Mouse (Mus musculus) kidney, adult 10 weeks (tissue): ENCODE measurements around the gene Olfr1564. TPM values are rescaled to one million over a fixed set of nuclear protein-coding genes. Genes with fewer than 3 reads are reported as not detected.

ENCODE experiments used
- polyA plus RNA-seq: library from polyadenylated mRNA; stranded (reverse); fragments of 350-450 nt; fragmentation: Illumina TruSeq; extraction: RNeasy Lipid Tissue Mini Kit (QIAGEN cat#74804); gene quantifications from one replicate; pipeline ENCODE4 v1.2.3, GENCODE M21; 2014; ENCODE audit warnings: low read depth, low replicate concordance

Olfr1564 gene
- not detected for polyA plus RNA-seq

DNA sequence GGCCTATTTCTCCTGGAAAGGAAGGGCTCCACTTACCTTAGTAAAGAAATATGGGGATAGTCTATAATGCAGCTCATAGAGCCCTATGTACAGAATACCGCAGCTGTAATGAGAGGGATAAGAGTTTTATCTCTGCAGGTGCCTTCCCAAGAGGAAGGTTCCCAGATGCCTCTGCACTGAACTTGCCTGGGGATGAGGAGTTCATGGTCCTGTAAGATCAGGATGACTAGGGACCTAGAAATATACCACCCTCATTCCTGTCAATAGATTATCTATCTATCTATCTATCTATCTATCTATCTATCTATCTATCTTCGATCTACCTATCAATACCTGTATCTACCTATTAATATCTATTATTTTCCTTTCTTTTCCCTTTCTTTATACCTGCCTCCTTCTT, at the start of gene Olfr1564:
TSS of gene Olfr1564 (minus strand) at position 101 of the 400 bp plus-strand sequence.

DNA sequence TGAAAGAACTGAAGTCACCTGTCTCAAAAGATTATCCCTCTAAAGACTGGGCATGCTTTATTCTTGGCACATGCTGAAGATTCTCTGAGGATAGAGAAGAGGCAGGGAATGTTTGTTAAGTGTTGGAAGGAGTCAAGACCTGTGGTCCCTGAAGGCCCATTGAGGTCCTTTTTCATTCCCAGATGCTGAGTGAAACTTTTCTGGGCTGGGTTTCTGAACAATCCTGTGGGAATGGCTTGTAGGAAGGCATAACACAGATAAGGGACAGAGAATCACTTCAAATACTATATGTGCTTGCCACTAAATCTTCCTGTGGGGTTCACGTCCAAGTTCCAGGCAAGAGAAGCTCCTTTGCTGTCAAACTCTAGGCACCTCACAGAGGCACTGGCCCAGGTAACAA, 42.9 kb upstream of the Olfr1564 start, which contains the start of gene Olfr63:
TSS of gene Olfr63 (plus strand) at position 301 of the 400 bp plus-strand sequence.

DNA sequence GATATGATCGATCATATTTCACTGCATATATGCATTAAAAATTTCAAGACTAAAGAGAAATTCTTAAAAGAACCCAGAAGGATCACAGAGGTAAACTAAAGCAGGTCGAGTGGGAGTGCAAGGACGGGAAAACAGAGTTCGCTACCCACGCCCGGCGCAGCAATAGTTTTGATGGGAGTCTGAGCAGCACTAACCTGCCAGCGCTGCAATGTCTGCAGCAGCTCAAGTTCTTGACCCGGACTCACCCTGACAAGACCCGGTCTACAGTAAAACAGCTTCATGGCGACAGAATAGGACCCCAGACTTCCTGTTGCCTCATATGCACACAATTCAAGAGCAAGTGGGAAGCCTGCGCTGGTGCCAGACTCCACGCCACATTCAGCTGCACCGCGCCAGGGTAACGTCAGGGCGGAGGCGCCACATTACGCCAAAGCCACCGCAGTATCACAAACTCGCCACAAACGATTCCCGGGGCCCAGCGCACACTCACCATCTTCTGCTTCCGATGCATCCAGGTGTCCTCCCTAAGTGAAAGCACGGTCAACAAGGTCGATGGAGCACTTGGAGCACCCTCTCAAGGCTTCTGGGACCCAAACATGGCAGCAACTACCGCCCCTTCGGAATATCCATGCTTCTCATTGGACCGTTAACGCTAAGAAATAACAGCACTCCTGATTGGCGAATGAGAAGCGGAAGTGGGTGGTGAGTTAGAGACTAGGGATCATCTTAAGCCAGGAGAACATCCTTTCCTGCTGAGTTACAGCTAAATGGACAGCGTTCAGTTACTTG, 33.2 kb upstream of the Olfr1564 start, which contains the start of gene Zfp955a:
TSS of gene Zfp955a (minus strand) at position 616 of the 789 bp plus-strand sequence.

DNA sequence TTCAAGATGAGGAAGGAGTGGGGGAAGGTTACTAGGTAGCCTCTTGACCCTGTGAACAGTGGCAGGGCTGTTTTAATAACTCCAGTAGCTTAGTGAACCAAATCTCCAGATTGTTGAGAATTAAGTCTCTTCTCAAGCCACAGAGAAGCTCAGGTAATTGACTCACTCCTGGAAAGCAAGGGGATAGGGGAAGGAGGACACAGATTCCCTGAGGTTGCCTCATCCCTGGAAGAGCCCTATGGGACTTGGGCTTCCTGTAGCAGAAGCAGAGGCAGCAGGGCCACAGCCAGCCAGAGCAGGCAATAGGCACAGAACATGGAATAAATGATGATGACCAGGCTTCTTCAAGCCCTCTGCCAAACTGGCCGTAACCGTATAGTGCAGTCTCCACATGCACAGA, 30.5 kb downstream of the Olfr1564 start, which contains the start of gene Olfr239:
TSS of gene Olfr239 (plus strand) at position 301 of the 400 bp plus-strand sequence.

DNA sequence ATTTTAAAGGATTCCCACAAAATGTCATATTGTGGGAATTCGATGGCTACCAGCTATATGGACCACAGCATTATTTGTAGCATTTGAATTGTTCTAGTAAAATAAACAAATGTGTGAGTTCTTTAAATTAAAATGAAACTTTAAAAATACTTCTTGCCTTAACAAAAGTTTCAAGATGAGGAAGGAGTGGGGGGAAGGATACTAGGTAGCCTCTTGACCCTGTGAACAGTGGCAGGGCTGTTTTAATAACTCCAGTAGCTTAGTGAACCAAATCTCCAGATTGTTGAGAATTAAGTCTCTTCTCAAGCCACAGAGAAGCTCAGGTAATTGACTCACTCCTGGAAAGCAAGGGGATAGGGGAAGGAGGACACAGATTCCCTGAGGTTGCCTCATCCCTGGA, 53.3 kb downstream of the Olfr1564 start, which contains the start of gene Olfr55:
TSS of gene Olfr55 (plus strand) at position 301 of the 400 bp plus-strand sequence.

Other genes with a start within 250 kb of the Olfr1564 start
- gene Zfp952, start 228.6 kb downstream of the Olfr1564 start, polyA plus RNA-seq, result 18.4 TPM
- 19.6 TPM for gene Zfp763, start 188.3 kb downstream of the Olfr1564 start, polyA plus RNA-seq
- not detected for gene 4921501E09Rik, start 153.6 kb downstream of the Olfr1564 start, polyA plus RNA-seq
- 20.4 TPM for gene Zfp563, start 132.4 kb downstream of the Olfr1564 start, polyA plus RNA-seq
- gene Morc2b, start 82.0 kb downstream of the Olfr1564 start, polyA plus RNA-seq, result not detected
- gene Olfr55, start 53.2 kb downstream of the Olfr1564 start, polyA plus RNA-seq, result not detected
- not detected for gene Olfr239, start 30.4 kb downstream of the Olfr1564 start, polyA plus RNA-seq
- gene Zfp955a, start 33.5 kb upstream of the Olfr1564 start, polyA plus RNA-seq, result 29.4 TPM
- not detected for gene Olfr63, start 43.0 kb upstream of the Olfr1564 start, polyA plus RNA-seq
- gene Zfp955b, start 67.9 kb upstream of the Olfr1564 start, polyA plus RNA-seq, result 18.1 TPM
- 22.4 TPM for gene Zfp81, start 137.2 kb upstream of the Olfr1564 start, polyA plus RNA-seq
- gene Zfp101, start 173.0 kb upstream of the Olfr1564 start, polyA plus RNA-seq, result 28.3 TPM
- not detected for gene Actl9, start 211.2 kb upstream of the Olfr1564 start, polyA plus RNA-seq